Mouse (Mus musculus) spleen, adult 2 months (tissue): Measurements from ENCODE around the gene Eef1akmt3. TPM values are rescaled to one million over a fixed set of nuclear protein-coding genes. Genes with fewer than 3 reads are reported as not detected.

Experiments used
- DNase-seq, 2 experiments: peaks; one replicate each; pipeline versions ENCODE4 v3.0.0 to v3.0.0-alpha.2; 2012 to 2021; ENCODE audit warnings: low spot score in 2 of 2, low read depth in 1 of 2
- H3K27ac ChIP-seq: fragments of 200-500 bp; 2 replicates; pipeline ENCODE4 v1.5.1; 2012; ENCODE audit warnings: low read length, inconsistent platforms; ENCODE audit not compliant: insufficient read depth
- H3K27me3 ChIP-seq: fragments of 200-500 bp; 2 replicates; pipeline ENCODE4 v1.6.1; 2012; ENCODE audit warnings: mild to moderate bottlenecking, moderate library complexity, low read length, inconsistent platforms; ENCODE audit not compliant: control insufficient read depth, insufficient read depth
- H3K36me3 ChIP-seq: fragments of 200-500 bp; 2 replicates; pipeline ENCODE4 v1.6.1; 2012; ENCODE audit warnings: mild to moderate bottlenecking, low read length, inconsistent platforms; ENCODE audit not compliant: control insufficient read depth, insufficient read depth
- H3K4me1 ChIP-seq: fragments of 200-500 bp; 2 replicates; pipeline ENCODE4 v1.6.1; 2011; ENCODE audit warnings: inconsistent platforms; ENCODE audit not compliant: control insufficient read depth, insufficient read depth, insufficient read length
- H3K4me3 ChIP-seq: fragments of 200-500 bp; 2 replicates; pipeline ENCODE4 v1.5.1; 2011; ENCODE audit warnings: mild to moderate bottlenecking, inconsistent platforms; ENCODE audit not compliant: insufficient read depth, insufficient read length; ENCODE audit errors: extremely low read depth
- CTCF ChIP-seq: fragments of 200-500 bp; IDR thresholded peaks from 2 replicates; pipeline ENCODE4 v1.5.1; 2011; ENCODE audit warnings: mild to moderate bottlenecking, inconsistent platforms; ENCODE audit not compliant: insufficient read depth, insufficient read length, insufficient replicate concordance; ENCODE audit errors: extremely low read depth
- POLR2A ChIP-seq: fragments of 200-500 bp; IDR thresholded peaks from 2 replicates; pipeline ENCODE4 v1.6.1; 2011; ENCODE audit warnings: low read depth, low read length, inconsistent platforms
- whole genome bisulfite sequencing: fragments of 180-500 bp; shearing (Covaris S2); methylation state at CpG from one replicate; pipeline ENCODE4 v1.1.7; 2018; 5-methylcytosine and 5-hydroxymethylcytosine counted together
- polyA plus RNA-seq: library from polyadenylated mRNA; depleted of rRNA; stranded (reverse); fragments of >200 nt; gene quantifications from 2 replicates; pipeline ENCODE4 v1.2.3, GENCODE M21; 2012

Eef1akmt3 gene
- polyA plus RNA-seq, 1 experiment, result 0.42 TPM

DNA sequence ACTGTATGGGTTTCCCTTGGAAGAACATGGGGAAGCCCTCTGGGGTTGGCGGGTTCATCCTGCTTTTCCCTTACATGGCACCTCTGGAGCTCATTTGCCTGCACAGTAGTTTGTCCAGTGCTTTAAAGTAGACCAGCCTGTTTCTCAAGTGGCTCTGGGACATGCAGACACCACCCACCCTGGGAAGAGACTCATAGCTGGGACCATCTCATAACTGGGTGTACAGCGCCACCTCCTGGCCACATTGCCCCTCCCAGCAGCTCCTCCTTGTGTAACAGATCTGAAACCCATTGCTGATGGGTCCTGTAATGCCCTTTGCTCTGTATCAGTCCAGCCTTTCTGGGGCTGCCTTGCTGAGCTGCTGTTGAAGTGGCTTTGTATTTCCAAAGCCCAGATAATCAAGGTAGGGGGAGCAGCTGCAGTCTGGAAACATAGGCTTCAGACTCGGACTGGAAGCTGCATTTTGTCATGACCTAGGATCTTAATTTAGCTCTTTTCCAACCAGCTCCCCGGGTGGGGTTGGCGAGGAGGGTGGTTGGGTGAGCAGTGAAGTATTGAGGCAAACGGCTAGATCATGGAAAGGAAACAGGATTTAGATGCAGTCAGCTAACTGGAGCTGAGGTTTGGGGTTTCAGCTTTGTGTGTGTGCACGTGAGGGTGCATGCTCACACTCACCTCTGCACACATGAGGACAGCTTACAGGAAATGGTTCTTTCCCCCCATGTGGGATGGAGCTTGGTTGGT is 50.8 kb downstream of the Eef1akmt3 start:
- TF ChIP-seq POLR2A (no peak), CTCF (peak; percentile 93; the same call in 1 of the 2 replicates)

GRCm38 (mm10) chr10:126988513-126989165 is 52.7 kb downstream of the Eef1akmt3 start:
- Histone ChIP-seq H3K27me3 (no peaks in the 10 kb centered on the region), H3K4me3 (no peak overlapping the region), H3K4me1 (peaks cover 25% of the 10 kb centered on the region; the same call in 1 of the 2 replicates), H3K36me3 (peaks cover 9% of the 10 kb centered on the region), H3K27ac (no peak overlapping the region)
- DNase-seq, result no peak
- TF ChIP-seq POLR2A (no peak), CTCF (no peak)
- 38% methylated on average over 5 of the region's 5 CpGs for WGBS

More for the DNA sequence above, 50.8 kb downstream of the Eef1akmt3 start:
- H3K4me1 ChIP-seq, result peaks cover 18% of the 10 kb centered on the region; the same call in 1 of the 2 replicates
- H3K27me3 ChIP-seq, result no peaks in the 10 kb centered on the region
- 62% methylated on average over 7 of the region's 7 CpGs for WGBS
- peaks cover 19% of the 10 kb centered on the region for H3K36me3 ChIP-seq
- no peak overlapping the region for H3K4me3 ChIP-seq
- no peak overlapping the region for H3K27ac ChIP-seq
- DNase-seq, result peak; percentile 53 to 80

- Histone ChIP-seq H3K27ac (peak overlapping the region; percentile 25; the same call in 1 of the 2 replicates), H3K36me3 (peaks cover 4% of the 10 kb centered on the region), H3K4me1 (peaks cover 30% of the 10 kb centered on the region; the same call in 1 of the 2 replicates), H3K4me3 (no peak overlapping the region), H3K27me3 (no peaks in the 10 kb centered on the region)
- WGBS, result 49% methylated on average over 8 of the region's 8 CpGs
- no peak for TF ChIP-seq CTCF
- TF ChIP-seq POLR2A, result no peak
- no peak for DNase-seq
Observed at GRCm38 (mm10) chr10:126987183-126988118, 53.9 kb downstream of the Eef1akmt3 start.

DNA sequence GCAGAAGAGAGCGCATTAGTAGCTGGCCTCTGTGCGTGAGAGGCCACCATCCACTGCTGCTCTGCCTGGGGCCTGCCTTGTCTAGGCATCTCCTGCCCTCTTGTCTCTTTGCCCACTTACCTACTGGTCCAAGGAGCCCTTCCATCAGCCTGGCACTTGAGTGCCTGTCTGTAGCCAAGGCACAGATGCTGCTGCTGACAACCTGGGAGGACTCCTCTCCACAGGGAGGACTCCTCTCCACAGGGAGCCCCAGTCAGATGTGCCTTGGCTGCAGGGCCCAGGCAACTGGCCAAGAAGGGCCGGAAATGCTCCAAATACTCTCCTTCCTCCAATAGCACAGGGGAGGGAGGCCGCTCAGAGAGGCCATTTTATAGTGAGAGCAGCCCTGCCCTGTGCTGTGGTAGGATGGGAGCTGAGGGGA is 54.8 kb downstream of the Eef1akmt3 start:
- Histone ChIP-seq H3K27me3 (no peaks in the 10 kb centered on the region), H3K4me1 (peaks cover 34% of the 10 kb centered on the region; the same call in 1 of the 2 replicates), H3K4me3 (no peak overlapping the region), H3K27ac (peak overlapping the region; percentile 15; the same call in 1 of the 2 replicates), H3K36me3 (no peaks in the 10 kb centered on the region)
- DNase-seq, result no peak
- TF ChIP-seq CTCF (no peak), POLR2A (no peak)
- 68% methylated on average over 4 of the region's 4 CpGs for WGBS

DNA sequence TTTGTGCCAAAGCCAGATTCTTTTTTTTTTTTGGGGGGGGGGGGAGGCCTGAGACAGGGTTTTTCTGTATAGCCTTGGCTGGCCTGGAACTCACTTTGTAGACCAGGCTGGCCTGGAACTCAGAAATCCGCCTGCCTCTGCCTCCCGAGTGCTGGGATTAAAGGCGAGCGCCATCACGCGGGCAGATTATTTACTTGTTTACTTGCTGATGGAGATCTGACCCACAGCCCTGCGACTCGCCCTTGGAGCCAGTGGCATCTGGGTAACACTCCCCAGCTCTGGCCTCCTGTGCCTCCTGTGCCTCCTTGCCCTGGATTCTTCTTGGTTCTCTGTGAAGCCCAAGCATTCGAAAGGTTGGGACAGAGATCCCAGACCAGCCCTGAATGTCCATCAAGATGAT is 55.7 kb downstream of the Eef1akmt3 start:
- no peak for TF ChIP-seq POLR2A
- Histone ChIP-seq H3K36me3 (no peaks in the 10 kb centered on the region), H3K4me3 (no peak overlapping the region), H3K27me3 (no peaks in the 10 kb centered on the region), H3K4me1 (peaks cover 42% of the 10 kb centered on the region; the same call in 1 of the 2 replicates), H3K27ac (no peak overlapping the region)
- WGBS, result 85% methylated on average over 9 of the region's 9 CpGs
- no peak for DNase-seq

DNA sequence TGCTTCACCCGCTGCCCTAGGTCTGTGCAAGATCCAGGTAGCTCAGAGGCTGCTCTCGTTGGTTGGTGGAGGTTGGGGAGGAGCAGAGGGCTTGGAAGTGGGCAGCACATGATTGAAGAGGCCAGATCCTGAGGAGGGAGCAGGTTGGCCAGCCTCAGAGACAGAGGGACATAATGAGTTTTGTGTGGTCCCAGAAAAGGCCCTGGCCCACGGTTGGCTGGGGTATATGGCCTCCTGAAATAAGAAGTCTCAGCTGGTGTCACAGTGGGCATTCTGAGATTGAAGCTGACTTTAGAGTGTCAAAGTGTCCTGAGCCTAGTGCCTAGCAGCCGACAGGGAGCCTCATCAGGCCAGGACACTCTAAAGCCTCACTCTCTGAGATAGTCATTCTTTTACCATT is 56.2 kb downstream of the Eef1akmt3 start:
- DNase-seq, result no peak
- H3K4me1 ChIP-seq, result peaks cover 44% of the 10 kb centered on the region; the same call in 1 of the 2 replicates
- H3K36me3 ChIP-seq, result no peaks in the 10 kb centered on the region
- WGBS, result 78% methylated on average over 4 of the region's 4 CpGs
- TF ChIP-seq CTCF (no peak), POLR2A (no peak)
- H3K4me3 ChIP-seq, result no peak overlapping the region
- no peak overlapping the region for H3K27ac ChIP-seq
- H3K27me3 ChIP-seq, result no peaks in the 10 kb centered on the region
